Mouse (Mus musculus) ES-Bruce4 (cell line): ENCODE measurements around the gene Gm281.

Experiments
- CTCF ChIP-seq: IDR thresholded peaks from one replicate; pipeline ENCODE4 v1.8.1; 2011; ENCODE audit warnings: low read depth, low read length
- POLR2A ChIP-seq: IDR thresholded peaks from one replicate; pipeline ENCODE4 v1.8.1; 2011; ENCODE audit warnings: low read length; ENCODE audit not compliant: insufficient read depth

DNA sequence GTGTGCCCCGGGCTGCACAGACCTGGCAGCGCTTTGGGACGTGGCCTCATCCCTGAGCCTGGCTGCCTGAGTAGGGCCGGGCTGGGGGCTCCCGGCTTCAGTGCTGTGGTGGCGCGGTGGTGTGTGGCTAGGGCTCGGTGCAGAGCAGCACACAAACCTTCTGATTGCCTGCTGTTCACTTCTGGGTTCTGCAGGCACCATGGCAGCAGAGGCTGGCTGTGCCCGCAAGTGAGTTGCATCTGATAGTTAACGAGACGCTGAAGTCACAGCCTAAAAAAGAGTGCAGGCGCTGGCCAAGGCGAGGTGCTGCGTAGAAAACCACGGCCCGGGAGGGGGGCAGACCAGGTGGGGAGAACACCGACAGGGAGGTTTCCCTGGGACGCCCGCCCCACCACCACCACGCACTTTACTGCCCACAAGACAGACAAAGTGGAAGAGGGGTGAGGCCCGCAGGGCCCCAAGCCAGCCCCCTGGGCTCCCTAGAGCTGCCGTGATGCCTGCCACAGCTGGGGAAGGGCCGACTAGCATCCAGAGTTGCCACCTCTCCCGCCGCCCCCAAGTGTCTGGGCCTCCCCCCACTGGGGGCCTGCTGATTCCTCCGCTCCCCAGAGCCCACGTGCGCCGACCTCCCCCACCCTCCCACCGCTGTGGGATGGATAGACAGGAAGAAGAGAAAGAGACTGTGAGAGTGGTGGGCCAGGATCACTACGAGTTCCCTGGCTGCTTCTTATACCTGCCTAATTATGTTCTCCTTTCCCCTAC, 19.2 kb upstream of the Gm281 start:
- no peak for TF ChIP-seq CTCF
- TF ChIP-seq POLR2A: no peak
